Mouse (Mus musculus): ENCODE measurements at regions not wholly inside any gene's neighbourhood (a gene's known extent, or its start where the extent isn't known, plus 50 kb on each side); places are given as distances from the start of the nearest gene placed in this dataset.

GRCm38 (mm10) chr1:122273579-122273978 is 705.8 kb upstream of the Ddx18 start:
- no peak for DNase-seq (ENCODE audit: extremely low spot score in 1 of 2, low spot score in 1 of 2)

GRCm38 (mm10) chr1:122243031-122243430 is 675.2 kb upstream of the Ddx18 start:
- no peak for DNase-seq (ENCODE audit: extremely low spot score in 1 of 2, low spot score in 1 of 2)

- no peak for DNase-seq (ENCODE audit: extremely low spot score in 1 of 2, low spot score in 1 of 2)
Measured at GRCm38 (mm10) chr1:122241511-122241910, 673.7 kb upstream of the Ddx18 start.

- no peak for DNase-seq (ENCODE audit: extremely low spot score in 1 of 2, low spot score in 1 of 2)
Measured at GRCm38 (mm10) chr1:122230442-122230841, 662.7 kb upstream of the Ddx18 start.

- peak; percentile 5 to 51 for DNase-seq (ENCODE audit: extremely low spot score in 1 of 2, low spot score in 1 of 2)
Measured at GRCm38 (mm10) chr1:122212484-122212883, 644.7 kb upstream of the Ddx18 start.

- DNase-seq (ENCODE audit: extremely low spot score in 1 of 2, low spot score in 1 of 2), result no peak
Measured at GRCm38 (mm10) chr1:122208619-122209018, 640.8 kb upstream of the Ddx18 start.

- DNase-seq (ENCODE audit: extremely low spot score in 1 of 2, low spot score in 1 of 2), result no peak
Measured at GRCm38 (mm10) chr1:122169547-122169946, 601.8 kb upstream of the Ddx18 start.

GRCm38 (mm10) chr1:122161798-122162197 is 594.0 kb upstream of the Ddx18 start:
- DNase-seq (ENCODE audit: extremely low spot score in 1 of 2, low spot score in 1 of 2), result no peak

GRCm38 (mm10) chr1:122141362-122141761 is 573.6 kb upstream of the Ddx18 start:
- DNase-seq (ENCODE audit: extremely low spot score in 1 of 2, low spot score in 1 of 2), result no peak

- no peak for DNase-seq (ENCODE audit: extremely low spot score in 1 of 2, low spot score in 1 of 2)
Measured at GRCm38 (mm10) chr1:122123954-122124353, 556.2 kb upstream of the Ddx18 start.

- DNase-seq (ENCODE audit: extremely low spot score in 1 of 2, low spot score in 1 of 2), result no peak
Measured at GRCm38 (mm10) chr1:122095726-122096125, 527.9 kb upstream of the Ddx18 start.

- no peak for DNase-seq (ENCODE audit: extremely low spot score in 1 of 2, low spot score in 1 of 2)
Measured at GRCm38 (mm10) chr1:122082481-122082880, 514.7 kb upstream of the Ddx18 start.

- DNase-seq (ENCODE audit: extremely low spot score in 1 of 2, low spot score in 1 of 2), result no peak
Measured at GRCm38 (mm10) chr1:122076085-122076484, 508.3 kb upstream of the Ddx18 start.

- DNase-seq (ENCODE audit: extremely low spot score in 1 of 2, low spot score in 1 of 2), result no peak
Measured at GRCm38 (mm10) chr1:122055146-122055545, 487.4 kb upstream of the Ddx18 start.

- DNase-seq (ENCODE audit: extremely low spot score in 1 of 2, low spot score in 1 of 2), result peak; percentile 65 to 72
Measured at GRCm38 (mm10) chr1:122048112-122048725, 480.4 kb upstream of the Ddx18 start.

- peak; percentile 20 to 41 for DNase-seq (ENCODE audit: extremely low spot score in 1 of 2, low spot score in 1 of 2)
Measured at GRCm38 (mm10) chr1:122043896-122044295, 476.1 kb upstream of the Ddx18 start.

- peak in 1 of 2 experiments; percentile 13 for DNase-seq (ENCODE audit: extremely low spot score in 1 of 2, low spot score in 1 of 2)
Measured at GRCm38 (mm10) chr1:122043114-122043513, 475.3 kb upstream of the Ddx18 start.

GRCm38 (mm10) chr1:122007749-122008148 is 440.0 kb upstream of the Ddx18 start:
- no peak for DNase-seq (ENCODE audit: extremely low spot score in 1 of 2, low spot score in 1 of 2)

GRCm38 (mm10) chr1:121996461-121996860 is 428.7 kb upstream of the Ddx18 start:
- peak in 1 of 2 experiments; percentile 3 for DNase-seq (ENCODE audit: extremely low spot score in 1 of 2, low spot score in 1 of 2)

GRCm38 (mm10) chr1:121990653-121991052 is 422.9 kb upstream of the Ddx18 start:
- no peak for DNase-seq (ENCODE audit: extremely low spot score in 1 of 2, low spot score in 1 of 2)

- no peak for DNase-seq (ENCODE audit: extremely low spot score in 1 of 2, low spot score in 1 of 2)
Measured at GRCm38 (mm10) chr1:121958942-121959341, 391.2 kb upstream of the Ddx18 start.

GRCm38 (mm10) chr1:121935911-121936310 is 368.1 kb upstream of the Ddx18 start:
- DNase-seq (ENCODE audit: extremely low spot score in 1 of 2, low spot score in 1 of 2), result no peak
